Mouse (Mus musculus) intestine, embryonic 14.5 days (tissue): Measurements from ENCODE around the gene Apbb1. TPM values are rescaled to one million over a fixed set of nuclear protein-coding genes. Genes with fewer than 3 reads are reported as not detected.

Experiments
- ATAC-seq: fragments of 200-750 bp; cut with Nextera tagmentation; replicated peaks from 2 replicates; pipeline ENCODE4 v1.8.0; 2017; ENCODE audit warnings: low read depth, moderate number of reproducible peaks, moderate TSS enrichment, moderate library complexity; ENCODE audit not compliant: low FRiP score, low TSS enrichment
- DNase-seq: peaks from one replicate; pipeline ENCODE4 v3.0.0-alpha.2; 2018; ENCODE audit warnings: low spot score
- H3K27ac ChIP-seq: fragments of 300-500 bp; sonication (generic); 2 replicates; pipeline ENCODE4 v1.5.1; 2014; ENCODE audit warnings: low read depth, mild to moderate bottlenecking, control low read depth
- H3K27me3 ChIP-seq: fragments of 300-500 bp; sonication (generic); replicated peaks from 2 replicates; pipeline ENCODE4 v1.6.1; 2014; ENCODE audit warnings: low read length, control low read depth; ENCODE audit not compliant: control insufficient read depth, insufficient read depth
- H3K36me3 ChIP-seq: fragments of 300-500 bp; sonication (generic); 2 replicates; pipeline ENCODE4 v1.6.1; 2014; ENCODE audit warnings: low read length, control low read depth; ENCODE audit not compliant: control insufficient read depth, insufficient read depth
- H3K4me1 ChIP-seq: fragments of 300-500 bp; sonication (generic); replicated peaks from 2 replicates; pipeline ENCODE4 v1.6.1; 2014; ENCODE audit warnings: low read length, control low read depth, mixed read lengths; ENCODE audit not compliant: control insufficient read depth, insufficient read depth
- H3K4me2 ChIP-seq: fragments of 300-500 bp; sonication (generic); 2 replicates; pipeline ENCODE4 v1.6.1; 2014; ENCODE audit warnings: low read length
- H3K4me3 ChIP-seq: fragments of 300-500 bp; sonication (generic); 2 replicates; pipeline ENCODE4 v1.5.1; 2014; ENCODE audit warnings: low read depth, low read length, control low read depth, mixed read lengths
- H3K9ac ChIP-seq: fragments of 300-500 bp; sonication (generic); 2 replicates; pipeline ENCODE4 v1.6.1; 2014; ENCODE audit warnings: mild to moderate bottlenecking, low read length
- H3K9me3 ChIP-seq: fragments of 300-500 bp; sonication (generic); 2 replicates; pipeline ENCODE4 v1.6.1; 2016; ENCODE audit warnings: low read length, control low read depth; ENCODE audit not compliant: control insufficient read depth
- WGBS: fragments of 180-500 bp; shearing (Covaris S2); extraction: QIAGEN DNeasy Blood & Tissue Kit; methylation state at CpG from one replicate; pipeline ENCODE4 v1.1.7; 2014; 5-methylcytosine and 5-hydroxymethylcytosine counted together
- polyA plus RNA-seq: library from polyadenylated mRNA; unstranded; fragments of >200 nt; fragmentation: Nextera tagmentation; extraction: Ambion mirVana; gene quantifications from 2 replicates; pipeline ENCODE4 v1.2.1, GENCODE M21; 2014

The Apbb1 gene
- polyA plus RNA-seq: 45.1 and 46.3 TPM in 2 replicates

GRCm38 (mm10) chr7:105581094-105581703 lies at the start of gene Apbb1:
TSS of gene Apbb1 (minus strand) at chr7:105581653.
- under 1% methylated on average over 52 of the region's 54 CpGs for WGBS
- H3K4me2 ChIP-seq: peak within 1 kb of the TSS; percentile 74
- no peaks in the 10 kb centered on the region for H3K27me3 ChIP-seq
- peak within 1 kb of the TSS; percentile 51; the same call in 1 of the 2 replicates for H3K27ac ChIP-seq
- no peaks in the 10 kb centered on the region for H3K36me3 ChIP-seq
- no peaks in the 10 kb centered on the region for H3K9me3 ChIP-seq
- peaks cover 6% of the 10 kb centered on the region for H3K4me1 ChIP-seq
- ATAC-seq (peak; percentile 94), DNase-seq (peak; percentile 90)
- H3K4me3 ChIP-seq: peak within 1 kb of the TSS; percentile 74
- H3K9ac ChIP-seq: peak within 1 kb of the TSS; percentile 61

GRCm38 (mm10) chr7:105628633-105629032 lies 47.2 kb upstream of the Apbb1 start:
- WGBS: 22% methylated on average over 3 of the region's 3 CpGs
- DNase-seq (no peak), ATAC-seq (no peak)
- H3K36me3 ChIP-seq: peaks cover 19% of the 10 kb centered on the region
- H3K4me2 ChIP-seq: no peak overlapping the region
- no peaks in the 10 kb centered on the region for H3K27me3 ChIP-seq
- H3K4me1 ChIP-seq: peaks cover 13% of the 10 kb centered on the region
- H3K9ac ChIP-seq: no peak overlapping the region
- no peak overlapping the region for H3K27ac ChIP-seq
- H3K9me3 ChIP-seq: no peaks in the 10 kb centered on the region
- no peak overlapping the region for H3K4me3 ChIP-seq

- DNase-seq: no peak
- peaks cover 13% of the 10 kb centered on the region; the same call in 1 of the 2 replicates for H3K4me1 ChIP-seq
- 84% methylated on average over 6 of the region's 6 CpGs for WGBS
- H3K36me3 ChIP-seq: peaks cover 42% of the 10 kb centered on the region
- no peak overlapping the region for H3K4me2 ChIP-seq
- H3K27me3 ChIP-seq: no peaks in the 10 kb centered on the region
- no peak overlapping the region for H3K9ac ChIP-seq
- no peaks in the 10 kb centered on the region for H3K9me3 ChIP-seq
- H3K27ac ChIP-seq: no peak overlapping the region
- ATAC-seq: no peak
- H3K4me3 ChIP-seq: no peak overlapping the region
Measured at GRCm38 (mm10) chr7:105625397-105625796, 43.9 kb upstream of the Apbb1 start.

- no peak overlapping the region for H3K9ac ChIP-seq
- DNase-seq (no peak), ATAC-seq (no peak)
- H3K27me3 ChIP-seq: no peaks in the 10 kb centered on the region
- H3K4me3 ChIP-seq: no peak overlapping the region
- H3K9me3 ChIP-seq: no peaks in the 10 kb centered on the region
- WGBS: 76% methylated on average over 8 of the region's 8 CpGs
- H3K4me1 ChIP-seq: no peaks in the 10 kb centered on the region
- H3K4me2 ChIP-seq: no peak overlapping the region
- no peak overlapping the region for H3K27ac ChIP-seq
- peaks cover 73% of the 10 kb centered on the region for H3K36me3 ChIP-seq
Measured at GRCm38 (mm10) chr7:105621646-105622292, 40.3 kb upstream of the Apbb1 start.

- Histone ChIP-seq H3K36me3 (peaks cover 80% of the 10 kb centered on the region), H3K9ac (no peak overlapping the region), H3K27ac (no peak overlapping the region), H3K27me3 (no peaks in the 10 kb centered on the region), H3K9me3 (no peaks in the 10 kb centered on the region), H3K4me2 (no peak overlapping the region), H3K4me1 (no peaks in the 10 kb centered on the region), H3K4me3 (no peak overlapping the region)
- WGBS: 64% methylated on average over 4 of the region's 4 CpGs
- no peak for DNase-seq
- no peak for ATAC-seq
Measured at GRCm38 (mm10) chr7:105621053-105621452, 39.6 kb upstream of the Apbb1 start.

- Histone ChIP-seq H3K4me1 (no peaks in the 10 kb centered on the region), H3K9ac (no peak overlapping the region), H3K27ac (no peak overlapping the region), H3K36me3 (peaks cover 82% of the 10 kb centered on the region), H3K27me3 (no peaks in the 10 kb centered on the region), H3K4me2 (no peak overlapping the region), H3K4me3 (no peak overlapping the region), H3K9me3 (no peaks in the 10 kb centered on the region)
- DNase-seq (no peak), ATAC-seq (no peak)
- 53% methylated on average over 3 of the region's 3 CpGs for WGBS
Measured at GRCm38 (mm10) chr7:105619701-105620100, 38.2 kb upstream of the Apbb1 start.

GRCm38 (mm10) chr7:105617810-105618209 lies 36.4 kb upstream of the Apbb1 start:
- H3K27ac ChIP-seq: no peak overlapping the region
- DNase-seq (no peak), ATAC-seq (no peak)
- no peaks in the 10 kb centered on the region for H3K4me1 ChIP-seq
- H3K9ac ChIP-seq: no peak overlapping the region
- WGBS: 94% methylated on average over 22 of the region's 22 CpGs
- no peaks in the 10 kb centered on the region for H3K9me3 ChIP-seq
- no peaks in the 10 kb centered on the region for H3K27me3 ChIP-seq
- H3K36me3 ChIP-seq: peaks cover 82% of the 10 kb centered on the region
- no peak overlapping the region for H3K4me3 ChIP-seq
- H3K4me2 ChIP-seq: no peak overlapping the region

- Histone ChIP-seq H3K4me3 (no peak overlapping the region), H3K36me3 (peaks cover 82% of the 10 kb centered on the region), H3K4me2 (no peak overlapping the region), H3K9ac (no peak overlapping the region), H3K4me1 (no peaks in the 10 kb centered on the region), H3K9me3 (no peaks in the 10 kb centered on the region), H3K27ac (no peak overlapping the region), H3K27me3 (no peaks in the 10 kb centered on the region)
- no peak for DNase-seq
- ATAC-seq: no peak
- 69% methylated on average over 6 of the region's 6 CpGs for WGBS
Measured at GRCm38 (mm10) chr7:105616561-105616960, 35.1 kb upstream of the Apbb1 start.

- WGBS: 60% methylated on average over 1 of the region's 1 CpGs
- no peak for ATAC-seq
- H3K36me3 ChIP-seq: peaks cover 88% of the 10 kb centered on the region
Measured at GRCm38 (mm10) chr7:105615720-105616119, 34.3 kb upstream of the Apbb1 start.

More at GRCm38 (mm10) chr7:105615720-105616119, 34.3 kb upstream of the Apbb1 start:
- no peak overlapping the region for H3K4me2 ChIP-seq
- no peaks in the 10 kb centered on the region for H3K27me3 ChIP-seq
- no peak overlapping the region for H3K9ac ChIP-seq
- no peak overlapping the region for H3K4me3 ChIP-seq
- H3K9me3 ChIP-seq: no peaks in the 10 kb centered on the region
- no peak for DNase-seq
- H3K4me1 ChIP-seq: no peaks in the 10 kb centered on the region
- H3K27ac ChIP-seq: no peak overlapping the region
